Mouse (Mus musculus) erythroid progenitor cell, adult 5-6 weeks (primary cell): Measurements from ENCODE around the gene Lrp1. TPM values are rescaled to one million over a fixed set of nuclear protein-coding genes. Genes with fewer than 3 reads are reported as not detected.

Source experiments
- total RNA-seq, 2 experiments: library from RNA; stranded (forward) in 1 of 2; stranded (reverse) in 1 of 2; fragments of 150-400 nt in 1 of 2; fragments of 186-747, 209-891 nt in 1 of 2; gene quantifications; 2 replicates each; pipeline versions ENCODE4 v1.2.3 to v1.2.4; 2015 to 2017; ENCODE audit warnings: low replicate concordance in 2 of 2

Lrp1 gene
- total RNA-seq, 2 experiments from 2014 or later, result 11.5 to 19.7 TPM

Other genes starting within 250 kb of the Lrp1 start
- 34.4 and 56.9 TPM in 2 replicates for gene R3hdm2, start 240.8 kb downstream of the Lrp1 start, total RNA-seq (2015; ENCODE audit: low replicate concordance)
- gene R3hdm2, start 240.8 kb downstream of the Lrp1 start, total RNA-seq (2017; ENCODE audit: low replicate concordance), result 22.6 and 52.5 TPM in 2 replicates
- gene Stac3, start 119.5 kb downstream of the Lrp1 start, total RNA-seq (2015; ENCODE audit: low replicate concordance), result not detected in 2 replicates
- not detected in 2 replicates for gene Stac3, start 119.5 kb downstream of the Lrp1 start, total RNA-seq (2017; ENCODE audit: low replicate concordance)
- not detected in 2 replicates for gene Ndufa4l2, start 106.2 kb downstream of the Lrp1 start, total RNA-seq (2015; ENCODE audit: low replicate concordance)
- gene Ndufa4l2, start 106.2 kb downstream of the Lrp1 start, total RNA-seq (2017; ENCODE audit: low replicate concordance), result not detected in 2 replicates
- 17.2 and 28.1 TPM in 2 replicates for gene Shmt2, start 98.7 kb downstream of the Lrp1 start, total RNA-seq (2015; ENCODE audit: low replicate concordance)
- gene Shmt2, start 98.7 kb downstream of the Lrp1 start, total RNA-seq (2017; ENCODE audit: low replicate concordance), result 21.4 and 24.8 TPM in 2 replicates
- not detected in 2 replicates for gene Nxph4, start 86.6 kb downstream of the Lrp1 start, total RNA-seq (2015; ENCODE audit: low replicate concordance)
- gene Nxph4, start 86.6 kb downstream of the Lrp1 start, total RNA-seq (2017; ENCODE audit: low replicate concordance), result not detected in 2 replicates
- 11.5 and 26.8 TPM in 2 replicates for gene Stat6, start 21.8 kb upstream of the Lrp1 start, total RNA-seq (2015; ENCODE audit: low replicate concordance)
- gene Stat6, start 21.8 kb upstream of the Lrp1 start, total RNA-seq (2017; ENCODE audit: low replicate concordance), result 11.3 and 16.6 TPM in 2 replicates
- gene Nemp1, start 45.8 kb upstream of the Lrp1 start, total RNA-seq (2015; ENCODE audit: low replicate concordance), result 73.5 and 83.4 TPM in 2 replicates
- 69.6 and 83.2 TPM in 2 replicates for gene Nemp1, start 45.8 kb upstream of the Lrp1 start, total RNA-seq (2017; ENCODE audit: low replicate concordance)
- 2.5 TPM in 1 of 2 replicates, not detected in the other for gene Nab2, start 47.4 kb upstream of the Lrp1 start, total RNA-seq (2015; ENCODE audit: low replicate concordance)
- gene Nab2, start 47.4 kb upstream of the Lrp1 start, total RNA-seq (2017; ENCODE audit: low replicate concordance), result 1.7 and 3.1 TPM in 2 replicates
- gene Myo1a, start 84.0 kb upstream of the Lrp1 start, total RNA-seq (2015; ENCODE audit: low replicate concordance), result 0.84 TPM in 1 of 2 replicates, not detected in the other
- gene Myo1a, start 84.0 kb upstream of the Lrp1 start, total RNA-seq (2017; ENCODE audit: low replicate concordance), result 2.3 and 3.5 TPM in 2 replicates
- 51.1 and 56.6 TPM in 2 replicates for gene Tac2, start 103.3 kb upstream of the Lrp1 start, total RNA-seq (2015; ENCODE audit: low replicate concordance)
- gene Tac2, start 103.3 kb upstream of the Lrp1 start, total RNA-seq (2017; ENCODE audit: low replicate concordance), result 20.4 and 22.6 TPM in 2 replicates
- 0.72 and 2.9 TPM in 2 replicates for gene Zbtb39, start 118.4 kb upstream of the Lrp1 start, total RNA-seq (2015; ENCODE audit: low replicate concordance)
- 1.3 TPM in 1 of 2 replicates, not detected in the other for gene Zbtb39, start 118.4 kb upstream of the Lrp1 start, total RNA-seq (2017; ENCODE audit: low replicate concordance)
- not detected in 2 replicates for gene Gpr182, start 130.6 kb upstream of the Lrp1 start, total RNA-seq (2015; ENCODE audit: low replicate concordance)
- gene Gpr182, start 130.6 kb upstream of the Lrp1 start, total RNA-seq (2017; ENCODE audit: low replicate concordance), result not detected in 2 replicates
- gene Rdh1, start 138.6 kb upstream of the Lrp1 start, total RNA-seq (2015; ENCODE audit: low replicate concordance), result not detected in 2 replicates
- gene Rdh1, start 138.6 kb upstream of the Lrp1 start, total RNA-seq (2017; ENCODE audit: low replicate concordance), result not detected in 2 replicates
- gene Rdh16f1, start 138.6 kb upstream of the Lrp1 start, total RNA-seq (2015; ENCODE audit: low replicate concordance), result not detected in 2 replicates
- gene Rdh16f1, start 138.6 kb upstream of the Lrp1 start, total RNA-seq (2017; ENCODE audit: low replicate concordance), result not detected in 2 replicates
- gene Rdh9, start 155.2 kb upstream of the Lrp1 start, total RNA-seq (2015; ENCODE audit: low replicate concordance), result not detected in 2 replicates
- gene Rdh9, start 155.2 kb upstream of the Lrp1 start, total RNA-seq (2017; ENCODE audit: low replicate concordance), result not detected in 2 replicates
- gene Rdh16, start 180.0 kb upstream of the Lrp1 start, total RNA-seq (2015; ENCODE audit: low replicate concordance), result not detected in 2 replicates
- not detected in 2 replicates for gene Rdh16, start 180.0 kb upstream of the Lrp1 start, total RNA-seq (2017; ENCODE audit: low replicate concordance)
- gene Rdh19, start 228.8 kb upstream of the Lrp1 start, total RNA-seq (2015; ENCODE audit: low replicate concordance), result not detected in 2 replicates
- not detected in 2 replicates for gene Rdh19, start 228.8 kb upstream of the Lrp1 start, total RNA-seq (2017; ENCODE audit: low replicate concordance)
- not detected in 2 replicates for gene Rdh16f2, start 245.3 kb upstream of the Lrp1 start, total RNA-seq (2015; ENCODE audit: low replicate concordance)
- gene Rdh16f2, start 245.3 kb upstream of the Lrp1 start, total RNA-seq (2017; ENCODE audit: low replicate concordance), result not detected in 2 replicates